In genomic region chr6:113604432-113605223, GRCm38 (mm10) we compare ENCODE assay signal across 8 mouse cellular contexts. TPM values are rescaled to one million over a fixed set of nuclear protein-coding genes. Genes with fewer than 3 reads are reported as not detected.
DNase-seq lines count a peak whose midpoint lies in the region; ATAC-seq and TF ChIP-seq lines count a peak whose summit lies in the region.

Brk1 (plus strand) TSS chr6:113604772.

- peaks cover 37% of the 10 kb centered on the region for H3K4me1 ChIP-seq in erythroblast, embryonic 14.5 days (ENCODE audit: control insufficient read depth)
- peaks cover 15% of the 10 kb centered on the region for H3K4me1 ChIP-seq in heart, embryonic 12.5 days (replicated peaks)
- H3K4me1 ChIP-seq in liver, embryonic 12.5 days = peaks cover 41% of the 10 kb centered on the region
- H3K4me1 ChIP-seq in stomach, embryonic 15.5 days = peaks cover 14% of the 10 kb centered on the region

- peak; percentile 96 for DNase-seq in brain, embryonic 14.5 days (ENCODE audit: low read depth)
- peak; percentile 93 for DNase-seq in kidney, postnatal 10 days
- peak; percentile 75 to 82 for DNase-seq in natural killer cell, adult 2 months (ENCODE audit: low spot score in 2 of 2)

- TF ChIP-seq CTCF in C2C12 (IDR thresholded peaks at IDR 0.05; ENCODE audit: control insufficient read depth, insufficient read depth, insufficient read length) = peak; percentile 28
- peak; percentile 51; the same call in 1 of the 2 replicates for TF ChIP-seq CTCF in brain, embryonic 14.5 days (IDR thresholded peaks at IDR 0.05; ENCODE audit: borderline replicate concordance, extremely low read depth, insufficient read depth, insufficient read length)

- H3K4me3 ChIP-seq in C2C12 (ENCODE audit: insufficient read depth, poor library complexity, severe bottlenecking) = peak within 1 kb of the TSS; percentile 84
- peak within 1 kb of the TSS; percentile 83 for H3K4me3 ChIP-seq in erythroblast, embryonic 14.5 days (replicated peaks)
- peak within 1 kb of the TSS; percentile 90 for H3K4me3 ChIP-seq in heart, embryonic 12.5 days
- H3K4me3 ChIP-seq in liver, embryonic 12.5 days = peak within 1 kb of the TSS; percentile 92
- peak within 1 kb of the TSS; percentile 92 for H3K4me3 ChIP-seq in stomach, embryonic 15.5 days (replicated peaks)

- no peaks in the 10 kb centered on the region for H3K9me3 ChIP-seq in erythroblast, embryonic 14.5 days (ENCODE audit: control insufficient read depth, low read length)
- H3K9me3 ChIP-seq in heart, embryonic 12.5 days (replicated peaks) = no peaks in the 10 kb centered on the region
- no peaks in the 10 kb centered on the region for H3K9me3 ChIP-seq in liver, embryonic 12.5 days (replicated peaks)
- no peaks in the 10 kb centered on the region for H3K9me3 ChIP-seq in stomach, embryonic 15.5 days

- peaks cover 14% of the 10 kb centered on the region for H3K36me3 ChIP-seq in C2C12 (ENCODE audit: control insufficient read depth, insufficient read depth)
- H3K36me3 ChIP-seq in erythroblast, embryonic 14.5 days (ENCODE audit: control insufficient read depth) = peaks cover 37% of the 10 kb centered on the region
- no peaks in the 10 kb centered on the region for H3K36me3 ChIP-seq in heart, embryonic 12.5 days
- H3K36me3 ChIP-seq in liver, embryonic 12.5 days = peaks cover 31% of the 10 kb centered on the region
- H3K36me3 ChIP-seq in stomach, embryonic 15.5 days = no peaks in the 10 kb centered on the region

- peak; percentile 52; the same call in 1 of the 2 replicates for TF ChIP-seq POLR2A in brain, embryonic 14.5 days (IDR thresholded peaks at IDR 0.05; ENCODE audit: borderline replicate concordance, extremely low read depth, insufficient read depth, insufficient read length, poor library complexity, severe bottlenecking)

- H3K9ac ChIP-seq in heart, embryonic 12.5 days = peak within 1 kb of the TSS; percentile 93
- H3K9ac ChIP-seq in liver, embryonic 12.5 days = peak within 1 kb of the TSS; percentile 87
- H3K9ac ChIP-seq in stomach, embryonic 15.5 days = peak within 1 kb of the TSS; percentile 86

- under 1% methylated on average over 65 of the region's 65 CpGs for WGBS in heart, embryonic 12.5 days
- 2% methylated on average over 63 of the region's 65 CpGs for WGBS in liver, embryonic 12.5 days (ENCODE audit: insufficient replicate concordance)
- WGBS in stomach, embryonic 15.5 days = under 1% methylated on average over 57 of the region's 65 CpGs

- ATAC-seq in heart, embryonic 12.5 days (ENCODE audit: insufficient number of reproducible peaks, low FRiP score) = peak; percentile 95
- peak; percentile 92 for ATAC-seq in liver, embryonic 12.5 days
- peak; percentile 92 for ATAC-seq in stomach, embryonic 15.5 days (ENCODE audit: insufficient read depth, low FRiP score, low read depth)

- H3K27me3 ChIP-seq in C2C12 (ENCODE audit: control insufficient read depth, insufficient read depth, insufficient read length) = no peaks in the 10 kb centered on the region
- H3K27me3 ChIP-seq in erythroblast, embryonic 14.5 days (ENCODE audit: control insufficient read depth) = no peaks in the 10 kb centered on the region
- H3K27me3 ChIP-seq in heart, embryonic 12.5 days (replicated peaks) = no peaks in the 10 kb centered on the region
- H3K27me3 ChIP-seq in liver, embryonic 12.5 days (replicated peaks) = no peaks in the 10 kb centered on the region
- H3K27me3 ChIP-seq in stomach, embryonic 15.5 days (replicated peaks) = no peaks in the 10 kb centered on the region

- peaks cover 53% of the 10 kb centered on the region for H3K79me2 ChIP-seq in C2C12 (ENCODE audit: control insufficient read depth, insufficient read depth)

- H3K79me3 ChIP-seq in C2C12 (ENCODE audit: low read depth) = peaks cover 46% of the 10 kb centered on the region

- H3ac ChIP-seq in C2C12 (ENCODE audit: control insufficient read depth, insufficient read length, low read depth) = peak within 1 kb of the TSS; percentile 96

- H3K27ac ChIP-seq in heart, embryonic 12.5 days (ENCODE audit: poor library complexity, severe bottlenecking) = peak within 1 kb of the TSS; percentile 78
- H3K27ac ChIP-seq in liver, embryonic 12.5 days = peak within 1 kb of the TSS; percentile 77
- peak within 1 kb of the TSS; percentile 74 for H3K27ac ChIP-seq in stomach, embryonic 15.5 days

- H3K4me2 ChIP-seq in heart, embryonic 12.5 days = peak within 1 kb of the TSS; percentile 86
- peak within 1 kb of the TSS; percentile 85 for H3K4me2 ChIP-seq in liver, embryonic 12.5 days
- H3K4me2 ChIP-seq in stomach, embryonic 15.5 days = peak within 1 kb of the TSS; percentile 81

TF ChIP-seq in C2C12, 6 proteins besides CTCF, POLR2A, EP300 and RAD21:
- no peak for TF ChIP-seq MYOD1 (IDR thresholded peaks at IDR 0.05; ENCODE audit: control insufficient read depth, insufficient read length, low read depth)
- TF ChIP-seq CEBPB (IDR thresholded peaks at IDR 0.05; ENCODE audit: low read depth) = no peak
- no peak for TF ChIP-seq MYOG (IDR thresholded peaks at IDR 0.05; ENCODE audit: control insufficient read depth, extremely low read depth, insufficient read length)
- no peak for TF ChIP-seq USF1 (IDR thresholded peaks at IDR 0.05; ENCODE audit: low read depth)
- no peak for TF ChIP-seq MAX (IDR thresholded peaks at IDR 0.05)
- TF ChIP-seq FOSL1 (IDR thresholded peaks at IDR 0.05; ENCODE audit: insufficient read depth, low read length, poor library complexity, severe bottlenecking) = no peak

RNA-seq across cellular contexts. Expression of gene Brk1, which starts in this region (rescaled TPM):
- 200 TPM for polyA plus RNA-seq in C2C12 (2012; fragmentation: generic; extraction: Trizol)
- 206 and 247 TPM in 2 replicates for polyA plus RNA-seq in brain, embryonic 14.5 days (2012; rRNA removed)
- 2.1 and 2.6 TPM in 2 replicates for polyA plus RNA-seq in erythroblast, embryonic 14.5 days (2012)
- 156 and 165 TPM in 2 replicates for polyA plus RNA-seq in heart, embryonic 12.5 days (2016; fragmentation: Nextera tagmentation; extraction: Ambion mirVana)
- 106 and 109 TPM in 2 replicates for polyA plus RNA-seq in liver, embryonic 12.5 days (2016; fragmentation: Nextera tagmentation; extraction: Ambion mirVana)
- polyA plus RNA-seq in stomach, embryonic 15.5 days (2015; fragmentation: Nextera tagmentation; extraction: Ambion mirVana) = 199 and 202 TPM in 2 replicates

Comparison
In these comparisons a context has a peak if more than half of its experiments do, and no peak if none do; other contexts are left out.
1. Peak in every context shown above with its lines: DNase-seq, ATAC-seq, H3K4me3 ChIP-seq and H3K27ac ChIP-seq.
2. RNA of gene Brk1 (polyA plus RNA-seq): 206 to 247 TPM in brain, embryonic 14.5 days, 199 to 202 TPM in stomach, embryonic 15.5 days, 200 TPM in C2C12 (single experiment), 156 to 165 TPM in heart, embryonic 12.5 days and 106 to 109 TPM in liver, embryonic 12.5 days; 2.1 to 2.6 TPM in erythroblast, embryonic 14.5 days; every median in the first group is over 10 times any median in the second.